Mouse (Mus musculus) bone marrow macrophage, adult 2 months (primary cell): Measurements from ENCODE around the gene Gcnt2.

ENCODE experiments used
- CTCF ChIP-seq: IDR thresholded peaks from 2 replicates; pipeline ENCODE4 v1.5.1; 2012; ENCODE audit warnings: low read depth, mild to moderate bottlenecking, low read length, moderate library complexity
- POLR2A ChIP-seq: IDR thresholded peaks from 2 replicates; pipeline ENCODE4 v1.6.1; 2012; ENCODE audit warnings: mild to moderate bottlenecking, low read depth, low read length, borderline replicate concordance

GRCm38 (mm10) chr13:40968564-40968963 lies 109.0 kb downstream of the Gcnt2 start:
- TF ChIP-seq POLR2A (no peak), CTCF (no peak)
